Mouse (Mus musculus) hindbrain, embryonic 13.5 days (tissue): ENCODE results near the gene Kpna3. TPM values are rescaled to one million over a fixed set of nuclear protein-coding genes. Genes with fewer than 3 reads are reported as not detected.

Source experiments
- ATAC-seq: fragments of 200-750 bp; cut with Nextera tagmentation; 2 replicates; pipeline ENCODE4 v1.8.0; 2017; ENCODE audit warnings: moderate TSS enrichment; ENCODE audit not compliant: low FRiP score
- H3K27ac ChIP-seq: fragments of 300-500 bp; sonication (generic); 2 replicates; pipeline ENCODE4 v1.5.1; 2015; ENCODE audit warnings: inconsistent platforms, mild to moderate bottlenecking, moderate library complexity
- H3K27me3 ChIP-seq: fragments of 300-500 bp; sonication (generic); 2 replicates; pipeline ENCODE4 v1.6.1; 2015; ENCODE audit warnings: mild to moderate bottlenecking, inconsistent platforms
- H3K36me3 ChIP-seq: fragments of 300-500 bp; sonication (generic); 2 replicates; pipeline ENCODE4 v1.6.1; 2015; ENCODE audit warnings: mild to moderate bottlenecking, inconsistent platforms
- H3K4me1 ChIP-seq: fragments of 300-500 bp; sonication (generic); replicated peaks from 2 replicates; pipeline ENCODE4 v1.6.1; 2015; ENCODE audit warnings: inconsistent platforms
- H3K4me2 ChIP-seq: fragments of 300-500 bp; sonication (generic); 2 replicates; pipeline ENCODE4 v1.6.1; 2015; ENCODE audit warnings: inconsistent platforms, mild to moderate bottlenecking, moderate library complexity
- H3K4me3 ChIP-seq: fragments of 300-500 bp; sonication (generic); 2 replicates; pipeline ENCODE4 v1.5.1; 2015; ENCODE audit warnings: mild to moderate bottlenecking, inconsistent platforms
- H3K9ac ChIP-seq: fragments of 300-500 bp; sonication (generic); 2 replicates; pipeline ENCODE4 v1.6.1; 2015; ENCODE audit warnings: mild to moderate bottlenecking, inconsistent platforms
- H3K9me3 ChIP-seq: fragments of 300-500 bp; sonication (generic); 2 replicates; pipeline ENCODE4 v1.6.1; 2016; ENCODE audit warnings: inconsistent platforms
- WGBS: fragments of 180-500 bp; shearing (Covaris S2); methylation state at CpG from one replicate; pipeline ENCODE4 v1.1.7; 2015; 5-methylcytosine and 5-hydroxymethylcytosine counted together
- polyA plus RNA-seq: library from polyadenylated mRNA; unstranded; fragments of >200 nt; fragmentation: Nextera tagmentation; extraction: Ambion mirVana; gene quantifications from 2 replicates; pipeline ENCODE4 v1.2.1, GENCODE M21; 2015

Kpna3 gene
- polyA plus RNA-seq, 1 experiment from 2014 or later, result 74.3 TPM

GRCm38 (mm10) chr14:61364656-61365055 lies 75.0 kb downstream of the Kpna3 start:
- no peak overlapping the region for H3K4me3 ChIP-seq
- H3K4me2 ChIP-seq, result no peak overlapping the region
- peaks cover 6% of the 10 kb centered on the region for H3K4me1 ChIP-seq
- WGBS, result 94% methylated on average over 3 of the region's 3 CpGs
- no peaks in the 10 kb centered on the region for H3K27me3 ChIP-seq
- no peak overlapping the region for H3K9ac ChIP-seq
- no peaks in the 10 kb centered on the region for H3K9me3 ChIP-seq
- no peak overlapping the region for H3K27ac ChIP-seq
- no peak for ATAC-seq
- H3K36me3 ChIP-seq, result peaks cover 16% of the 10 kb centered on the region

GRCm38 (mm10) chr14:61363734-61364133 lies 75.9 kb downstream of the Kpna3 start:
- ATAC-seq, result no peak
- WGBS, result 96% methylated on average over 2 of the region's 2 CpGs
- Histone ChIP-seq H3K27me3 (no peaks in the 10 kb centered on the region), H3K4me2 (no peak overlapping the region), H3K4me3 (no peak overlapping the region), H3K4me1 (peaks cover 7% of the 10 kb centered on the region), H3K27ac (no peak overlapping the region), H3K9ac (no peak overlapping the region), H3K36me3 (peaks cover 13% of the 10 kb centered on the region), H3K9me3 (no peaks in the 10 kb centered on the region)

GRCm38 (mm10) chr14:61362268-61362667 lies 77.4 kb downstream of the Kpna3 start:
- no peaks in the 10 kb centered on the region for H3K9me3 ChIP-seq
- peaks cover 10% of the 10 kb centered on the region for H3K36me3 ChIP-seq
- no peak overlapping the region for H3K4me2 ChIP-seq
- H3K4me1 ChIP-seq, result peaks cover 7% of the 10 kb centered on the region
- no peak overlapping the region for H3K4me3 ChIP-seq
- no peaks in the 10 kb centered on the region for H3K27me3 ChIP-seq
- H3K27ac ChIP-seq, result no peak overlapping the region
- no peak overlapping the region for H3K9ac ChIP-seq
- no peak for ATAC-seq
- 95% methylated on average over 2 of the region's 2 CpGs for WGBS

GRCm38 (mm10) chr14:61360981-61361511 lies 78.6 kb downstream of the Kpna3 start:
- H3K4me1 ChIP-seq, result peaks cover 7% of the 10 kb centered on the region
- H3K4me3 ChIP-seq, result peak overlapping the region; percentile 61
- H3K27ac ChIP-seq, result peak overlapping the region; percentile 91
- H3K9ac ChIP-seq, result peak overlapping the region; percentile 82
- H3K27me3 ChIP-seq, result no peaks in the 10 kb centered on the region
- peak overlapping the region; percentile 63 for H3K4me2 ChIP-seq
- H3K9me3 ChIP-seq, result no peaks in the 10 kb centered on the region
- no peak for ATAC-seq
- 64% methylated on average over 3 of the region's 3 CpGs for WGBS
- H3K36me3 ChIP-seq, result peaks cover 3% of the 10 kb centered on the region; the same call in 1 of the 2 replicates

DNA sequence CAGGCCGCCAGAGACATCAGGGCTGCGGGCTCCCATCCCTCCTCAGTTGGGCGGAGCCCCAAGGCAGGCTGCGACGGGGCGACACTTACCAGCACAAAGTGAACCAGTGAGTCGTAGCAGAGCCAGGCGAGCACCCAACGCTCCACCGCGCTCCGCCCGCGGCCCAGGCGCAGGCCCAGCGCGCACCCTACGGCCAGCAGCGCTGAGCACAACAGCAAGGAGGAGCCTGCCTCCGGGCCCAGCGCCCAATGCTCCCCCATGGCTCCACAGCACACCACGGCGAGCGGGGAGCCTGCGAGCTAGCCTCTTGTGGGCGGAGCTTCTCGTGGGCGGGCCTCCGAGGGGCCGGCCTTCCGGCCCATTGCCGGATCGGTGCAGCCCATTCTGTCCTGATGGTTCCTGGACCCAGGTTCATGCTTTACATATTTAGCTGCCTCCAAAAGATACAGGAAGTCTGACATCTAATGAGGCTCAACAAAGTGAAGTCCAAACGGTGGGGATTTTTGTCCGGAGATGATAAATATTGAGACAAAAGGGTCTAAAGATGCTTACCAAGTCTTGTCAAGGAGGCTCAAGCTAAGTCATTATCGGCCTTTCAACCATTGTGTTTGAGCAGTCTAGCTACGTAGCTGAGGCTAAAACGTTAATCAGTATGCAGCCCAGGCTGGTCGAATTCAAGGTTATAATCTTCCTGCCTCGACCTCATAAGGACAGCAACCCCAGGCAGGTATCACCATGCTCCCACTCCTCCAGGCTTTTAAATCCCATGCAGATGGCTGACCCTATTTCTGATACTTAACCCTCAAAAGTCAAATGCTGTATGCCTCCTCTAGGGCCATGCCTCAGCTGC lies 79.3 kb downstream of the Kpna3 start, which contains the start of gene Ebpl:
Gene Ebpl (minus strand): TSS at position 309 of the 850 bp plus-strand sequence.
- H3K9ac ChIP-seq, result peak within 1 kb of the TSS; percentile 82
- peak within 1 kb of the TSS; percentile 63 for H3K4me2 ChIP-seq
- no peaks in the 10 kb centered on the region for H3K27me3 ChIP-seq
- H3K36me3 ChIP-seq, result peaks cover 3% of the 10 kb centered on the region; the same call in 1 of the 2 replicates
- peaks cover 7% of the 10 kb centered on the region for H3K4me1 ChIP-seq
- no peaks in the 10 kb centered on the region for H3K9me3 ChIP-seq
- peak within 1 kb of the TSS; percentile 61 for H3K4me3 ChIP-seq
- peak; percentile 96 for ATAC-seq
- WGBS, result under 1% methylated on average over 40 of the region's 40 CpGs
- H3K27ac ChIP-seq, result peak within 1 kb of the TSS; percentile 91

GRCm38 (mm10) chr14:61354251-61355235 lies 85.1 kb downstream of the Kpna3 start:
- ATAC-seq, result no peak
- Histone ChIP-seq H3K27me3 (no peaks in the 10 kb centered on the region), H3K27ac (no peak overlapping the region), H3K4me2 (no peak overlapping the region), H3K9ac (no peak overlapping the region), H3K4me3 (no peak overlapping the region), H3K4me1 (peaks cover under 1% of the 10 kb centered on the region; the same call in 1 of the 2 replicates), H3K9me3 (no peaks in the 10 kb centered on the region), H3K36me3 (no peaks in the 10 kb centered on the region; the same call in 1 of the 2 replicates)
- 85% methylated on average over 10 of the region's 10 CpGs for WGBS

- no peak for ATAC-seq
- no peaks in the 10 kb centered on the region for H3K27me3 ChIP-seq
- no peak overlapping the region for H3K9ac ChIP-seq
- no peaks in the 10 kb centered on the region for H3K36me3 ChIP-seq
- no peak overlapping the region for H3K4me2 ChIP-seq
- 70% methylated on average over 6 of the region's 6 CpGs for WGBS
- no peaks in the 10 kb centered on the region for H3K9me3 ChIP-seq
- no peaks in the 10 kb centered on the region; the same call in 1 of the 2 replicates for H3K4me1 ChIP-seq
- no peak overlapping the region for H3K27ac ChIP-seq
- H3K4me3 ChIP-seq, result no peak overlapping the region
Observed at GRCm38 (mm10) chr14:61350808-61351207, 88.9 kb downstream of the Kpna3 start.

DNA sequence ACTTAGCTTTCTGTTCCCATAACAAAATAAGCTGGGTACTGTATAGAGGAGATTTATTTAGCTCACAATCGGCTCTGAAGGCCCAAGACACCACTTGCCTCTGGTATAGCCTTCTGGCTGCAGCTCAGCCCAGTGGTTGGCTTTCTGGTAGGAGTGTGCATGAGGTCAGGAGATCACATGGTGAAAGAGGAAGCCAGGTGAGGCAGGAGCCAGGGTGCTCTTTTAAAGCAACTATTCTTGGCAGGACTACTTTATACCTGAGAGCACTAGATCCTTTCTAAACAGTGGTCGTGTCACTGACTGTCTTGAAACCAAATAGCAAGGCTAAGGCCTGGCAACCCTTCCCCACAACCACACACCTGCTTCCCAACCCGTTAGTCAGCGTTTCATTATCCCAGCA lies 89.8 kb downstream of the Kpna3 start:
- no peaks in the 10 kb centered on the region; the same call in 1 of the 2 replicates for H3K4me1 ChIP-seq
- no peaks in the 10 kb centered on the region for H3K27me3 ChIP-seq
- no peak overlapping the region for H3K4me3 ChIP-seq
- no peak overlapping the region for H3K27ac ChIP-seq
- H3K9ac ChIP-seq, result no peak overlapping the region
- ATAC-seq, result no peak
- H3K4me2 ChIP-seq, result no peak overlapping the region
- H3K36me3 ChIP-seq, result no peaks in the 10 kb centered on the region
- no peaks in the 10 kb centered on the region for H3K9me3 ChIP-seq
- WGBS, result 93% methylated on average over 4 of the region's 4 CpGs

GRCm38 (mm10) chr14:61346827-61347698 lies 92.6 kb downstream of the Kpna3 start:
- ATAC-seq, result peak; percentile 74
- Histone ChIP-seq H3K4me3 (no peak overlapping the region), H3K27me3 (no peaks in the 10 kb centered on the region), H3K27ac (no peak overlapping the region), H3K4me1 (no peaks in the 10 kb centered on the region; the same call in 1 of the 2 replicates), H3K4me2 (no peak overlapping the region), H3K9ac (no peak overlapping the region), H3K36me3 (no peaks in the 10 kb centered on the region), H3K9me3 (no peaks in the 10 kb centered on the region)
- 52% methylated on average over 10 of the region's 10 CpGs for WGBS

GRCm38 (mm10) chr14:61344590-61344989 lies 95.1 kb downstream of the Kpna3 start:
- Histone ChIP-seq H3K9me3 (no peaks in the 10 kb centered on the region), H3K4me1 (no peaks in the 10 kb centered on the region; the same call in 1 of the 2 replicates), H3K27me3 (no peaks in the 10 kb centered on the region), H3K9ac (no peak overlapping the region), H3K4me2 (no peak overlapping the region), H3K27ac (no peak overlapping the region), H3K36me3 (no peaks in the 10 kb centered on the region), H3K4me3 (no peak overlapping the region)
- 72% methylated on average over 5 of the region's 5 CpGs for WGBS
- ATAC-seq, result no peak

DNA sequence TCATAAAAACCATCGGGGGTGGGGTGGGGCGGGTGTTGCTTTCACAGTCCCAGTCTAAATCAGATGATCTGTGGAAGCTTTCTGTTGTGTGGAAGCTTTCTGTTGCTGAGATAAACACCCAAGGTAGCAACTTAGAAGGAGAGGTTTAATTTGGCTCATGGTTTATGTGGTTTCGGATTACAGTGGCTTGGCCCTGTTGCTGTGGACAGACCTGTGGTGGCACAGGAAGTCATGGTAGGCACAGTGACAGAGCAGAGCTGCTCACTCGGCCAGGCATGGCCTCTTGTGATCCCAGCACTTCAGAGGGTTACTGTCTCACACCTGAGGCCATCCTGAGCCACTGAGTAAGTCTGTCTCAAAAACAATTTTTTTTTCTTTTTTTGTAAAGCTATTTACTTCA lies 100.3 kb downstream of the Kpna3 start:
- H3K4me2 ChIP-seq, result no peak overlapping the region
- ATAC-seq, result no peak
- no peak overlapping the region for H3K27ac ChIP-seq
- WGBS, result 89% methylated on average over 4 of the region's 4 CpGs
- no peaks in the 10 kb centered on the region for H3K4me1 ChIP-seq
- H3K36me3 ChIP-seq, result peaks cover 6% of the 10 kb centered on the region; the same call in 1 of the 2 replicates
- H3K27me3 ChIP-seq, result no peaks in the 10 kb centered on the region
- no peak overlapping the region for H3K4me3 ChIP-seq
- H3K9ac ChIP-seq, result no peak overlapping the region
- no peaks in the 10 kb centered on the region for H3K9me3 ChIP-seq
